Mouse (Mus musculus) urinary bladder, adult 18-20 months (tissue): ENCODE results near the gene Il17rd.

ENCODE experiments used
- DNase-seq, 2 experiments: peaks; one replicate each; pipeline ENCODE4 v3.0.0; 2022; ENCODE audit warnings: low spot score in 2 of 2, mixed read lengths in 2 of 2

Gene Il17rd

GRCm38 (mm10) chr14:27094247-27094646, 55.5 kb downstream of the Il17rd start:
- DNase-seq = no peak

- no peak for DNase-seq
Observed at GRCm38 (mm10) chr14:27096133-27096532, 57.4 kb downstream of the Il17rd start.

- DNase-seq = peak; percentile 46 to 61
Observed at GRCm38 (mm10) chr14:27096779-27097178, 58.0 kb downstream of the Il17rd start.

GRCm38 (mm10) chr14:27101735-27102134, 63.0 kb downstream of the Il17rd start:
- no peak for DNase-seq

GRCm38 (mm10) chr14:27102720-27103119, 64.0 kb downstream of the Il17rd start:
- DNase-seq = no peak

GRCm38 (mm10) chr14:27105731-27106457, 67.2 kb downstream of the Il17rd start:
- no peak for DNase-seq

GRCm38 (mm10) chr14:27108748-27109504, 70.2 kb downstream of the Il17rd start:
- DNase-seq = peak; percentile 45 to 68

- DNase-seq = peak; percentile 70 to 71
Observed at GRCm38 (mm10) chr14:27114362-27115274, 75.9 kb downstream of the Il17rd start, which contains the start of gene Arhgef3. Gene Arhgef3 (plus strand): TSS chr14:27114899.

- no peak for DNase-seq
Observed at GRCm38 (mm10) chr14:27115275-27115660, 76.5 kb downstream of the Il17rd start.

- DNase-seq = no peak
Observed at GRCm38 (mm10) chr14:27115991-27116390, 77.2 kb downstream of the Il17rd start.

- DNase-seq = no peak
Observed at GRCm38 (mm10) chr14:27116577-27117165, 77.9 kb downstream of the Il17rd start.

- DNase-seq = no peak
Observed at GRCm38 (mm10) chr14:27118546-27118945, 79.8 kb downstream of the Il17rd start.

- no peak for DNase-seq
Observed at GRCm38 (mm10) chr14:27122646-27123045, 83.9 kb downstream of the Il17rd start.

GRCm38 (mm10) chr14:27123543-27123942, 84.8 kb downstream of the Il17rd start:
- peak; percentile 33 to 48 for DNase-seq

GRCm38 (mm10) chr14:27130031-27130430, 91.3 kb downstream of the Il17rd start:
- DNase-seq = no peak

GRCm38 (mm10) chr14:27130676-27131075, 91.9 kb downstream of the Il17rd start:
- DNase-seq = no peak

- peak; percentile 57 to 71 for DNase-seq
Observed at GRCm38 (mm10) chr14:27131521-27131920, 92.8 kb downstream of the Il17rd start.

- no peak for DNase-seq
Observed at GRCm38 (mm10) chr14:27138891-27139290, 100.2 kb downstream of the Il17rd start.

- no peak for DNase-seq
Observed at GRCm38 (mm10) chr14:27139968-27140367, 101.2 kb downstream of the Il17rd start.

GRCm38 (mm10) chr14:27141486-27141885, 102.7 kb downstream of the Il17rd start:
- DNase-seq = no peak

- DNase-seq = no peak
Observed at GRCm38 (mm10) chr14:27142680-27143079, 103.9 kb downstream of the Il17rd start.
